Mouse (Mus musculus) c-Kit-negative CD71-positive TER-119-positive erythroid progenitor cells, embryonic 14.5 days (primary cell): ENCODE measurements around the gene Macf1.
A peak's percentile ranks its signal among the peaks of the same experiment; 100 is the strongest.
"Not testable (repeated sequence)": the region's sequence is repeated elsewhere in the genome, so short reads cannot be mapped to it uniquely, and the experiment has no call there.

Experiments
- DNase-seq: peaks from one replicate; pipeline ENCODE4 v3.0.0-alpha.2; 2013; ENCODE audit warnings: low read depth, low spot score

The Macf1 gene

DNA sequence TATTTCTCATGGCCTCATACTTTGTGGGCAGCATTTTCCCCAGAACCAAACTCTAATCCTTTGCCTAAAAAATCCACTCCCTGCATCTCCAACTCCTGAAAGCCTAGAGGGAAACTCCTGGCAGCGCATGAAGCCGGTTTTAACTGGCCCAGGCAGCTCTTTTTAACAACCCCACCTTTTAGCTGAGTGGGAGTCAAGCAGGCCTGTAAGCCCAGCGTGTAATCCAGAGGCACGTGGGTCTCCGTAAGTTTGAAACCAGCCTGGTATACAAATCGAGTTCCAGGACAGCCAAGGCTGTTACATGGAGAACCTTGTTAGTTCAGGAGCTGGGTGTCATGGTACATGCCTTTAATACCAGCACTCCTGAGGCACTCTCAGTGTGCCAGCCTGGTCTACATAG lies 14.5 kb downstream of the Macf1 start:
- DNase-seq: no peak

DNA sequence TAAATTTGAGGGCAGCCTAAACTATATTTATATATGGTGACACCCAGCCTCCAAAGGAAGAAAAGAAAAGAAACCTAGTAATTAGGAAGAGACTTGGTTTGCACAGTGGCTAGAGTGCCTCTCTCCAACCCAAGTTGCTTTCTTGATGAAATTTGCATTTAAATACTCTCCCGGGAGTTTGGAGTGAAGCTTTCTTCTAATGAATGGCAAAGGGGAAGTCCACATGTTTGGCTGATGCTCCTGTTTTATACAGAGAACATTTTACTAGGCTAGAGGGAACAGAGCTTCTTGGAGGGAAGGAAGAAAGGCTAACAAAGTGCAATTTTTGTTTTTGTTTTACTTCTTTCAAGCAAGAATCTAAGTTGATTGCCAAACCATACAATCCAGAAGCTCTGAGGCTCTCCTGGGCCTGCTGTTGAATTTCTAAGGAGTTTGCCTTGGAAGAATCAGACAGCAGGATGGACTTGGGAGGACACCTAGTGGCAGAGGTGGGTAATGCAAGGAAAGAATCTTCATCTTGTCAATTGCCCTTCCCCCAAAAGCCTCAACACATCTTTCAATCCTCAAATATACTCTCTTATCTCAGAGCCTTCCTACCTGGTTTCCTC lies 16.8 kb downstream of the Macf1 start:
- DNase-seq: peak; percentile 82

- DNase-seq: peak; percentile 40
Observed at GRCm38 (mm10) chr4:123666517-123666916, 17.6 kb downstream of the Macf1 start.

DNA sequence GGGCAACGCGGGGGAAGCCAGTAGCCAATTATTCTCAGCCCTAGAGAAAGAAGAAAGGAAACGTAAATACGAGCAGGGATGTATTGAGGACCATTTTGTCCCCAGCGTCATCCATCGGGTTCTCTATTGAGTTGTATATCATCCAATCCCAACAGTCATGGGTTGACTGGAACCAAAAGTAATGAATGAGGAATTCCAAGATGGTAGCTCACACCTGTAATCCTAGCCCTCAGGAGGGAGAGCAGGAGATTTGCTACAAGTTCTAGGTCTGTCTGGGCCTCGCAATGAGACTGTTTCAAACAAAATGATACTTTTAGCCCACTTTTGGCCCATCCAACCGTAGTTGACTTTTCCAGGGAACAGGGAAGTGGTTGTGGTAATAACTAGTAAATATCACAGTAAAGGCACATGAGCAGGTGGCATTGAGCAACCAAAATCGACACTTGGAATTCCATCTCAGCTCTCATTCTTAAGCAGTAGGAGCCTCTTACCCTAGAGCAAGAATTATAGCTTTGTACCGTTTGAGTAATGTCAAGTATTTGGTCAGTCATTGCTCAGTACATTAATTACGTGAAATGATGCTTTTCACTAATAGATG lies 18.4 kb downstream of the Macf1 start:
- DNase-seq: no peak

DNA sequence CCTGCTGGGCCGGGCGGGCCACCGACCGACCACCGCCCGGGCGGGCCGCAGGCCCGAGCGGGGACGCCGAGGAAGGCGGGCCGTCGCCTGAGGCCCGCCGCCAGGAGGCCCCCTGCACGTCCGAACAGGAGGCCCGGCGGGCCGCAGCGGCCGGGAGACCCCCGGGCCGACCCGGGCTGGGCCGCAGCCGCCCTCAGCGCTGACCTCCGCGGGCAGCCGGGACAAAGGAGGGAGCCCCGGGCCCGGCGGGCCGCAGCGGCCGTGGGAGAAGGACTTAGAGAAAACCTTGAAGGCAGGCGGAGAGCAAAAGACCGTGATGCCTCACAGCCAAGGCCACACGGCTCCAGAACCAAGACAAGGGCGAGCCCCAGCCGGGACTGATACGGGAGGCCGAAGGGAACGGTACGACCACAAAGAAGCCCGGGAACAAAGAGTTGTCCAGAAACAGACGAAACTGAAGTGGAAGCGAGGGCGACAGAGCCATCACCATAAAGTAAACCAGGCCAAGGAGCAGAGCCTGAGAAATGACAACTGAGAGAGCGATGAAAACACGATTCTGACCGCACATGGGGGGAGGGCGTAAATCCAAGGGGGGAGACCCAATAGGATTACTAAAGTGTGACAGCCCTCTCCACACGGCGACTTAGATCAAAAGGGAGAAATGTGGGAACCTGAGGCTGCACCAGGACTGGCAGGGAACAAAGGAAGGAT lies 19.1 kb downstream of the Macf1 start:
- DNase-seq: peak; percentile 47

DNA sequence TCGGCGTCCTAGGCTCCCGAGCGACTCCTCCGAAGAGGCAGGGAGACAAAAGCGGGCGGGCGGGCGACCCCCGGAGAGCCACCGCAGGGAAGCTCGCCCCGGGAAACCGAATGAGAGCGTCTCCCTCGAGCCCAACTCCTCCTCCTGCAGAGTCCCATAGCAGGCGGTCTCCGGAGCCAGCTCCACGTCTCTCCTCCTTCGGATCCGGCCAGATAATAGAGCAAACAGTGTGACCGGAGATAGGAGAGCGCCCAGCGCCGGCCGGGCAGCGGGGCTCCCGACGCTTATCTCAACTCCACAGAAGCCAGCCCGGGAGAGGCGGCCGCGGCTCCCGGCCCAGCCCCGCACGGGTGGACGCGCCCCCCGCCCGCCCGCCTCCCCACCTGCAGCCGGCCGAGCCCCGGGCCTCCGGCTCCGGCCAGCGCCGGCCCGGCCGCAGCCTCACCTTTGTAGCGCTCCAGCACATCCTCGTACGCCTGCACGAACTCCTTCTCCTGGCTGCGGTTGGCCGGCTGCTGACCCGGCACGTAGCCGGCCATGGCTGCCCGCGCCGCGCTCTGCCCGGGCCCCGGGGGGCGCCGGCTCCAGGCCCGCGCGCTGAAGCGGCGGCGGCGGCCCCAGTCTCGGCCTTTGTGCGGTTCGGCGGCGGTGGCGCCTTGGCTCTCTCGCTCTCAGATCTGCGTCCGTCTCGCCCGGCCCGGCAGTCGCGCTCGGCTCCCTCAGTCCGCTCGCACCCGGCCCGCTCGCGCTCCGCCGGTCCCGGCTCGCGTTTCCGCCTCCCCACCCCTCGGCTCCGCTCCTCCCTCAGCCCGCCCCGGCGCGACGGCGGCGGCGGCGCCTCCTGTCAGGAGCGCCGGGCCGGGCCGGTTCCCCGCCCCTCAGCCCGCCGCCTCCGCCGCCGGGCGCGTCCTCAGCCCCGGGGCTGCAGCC lies 19.9 kb downstream of the Macf1 start:
- DNase-seq: peak; percentile 67

- DNase-seq: no peak
Observed at GRCm38 (mm10) chr4:123663688-123663965, 20.5 kb downstream of the Macf1 start.

DNA sequence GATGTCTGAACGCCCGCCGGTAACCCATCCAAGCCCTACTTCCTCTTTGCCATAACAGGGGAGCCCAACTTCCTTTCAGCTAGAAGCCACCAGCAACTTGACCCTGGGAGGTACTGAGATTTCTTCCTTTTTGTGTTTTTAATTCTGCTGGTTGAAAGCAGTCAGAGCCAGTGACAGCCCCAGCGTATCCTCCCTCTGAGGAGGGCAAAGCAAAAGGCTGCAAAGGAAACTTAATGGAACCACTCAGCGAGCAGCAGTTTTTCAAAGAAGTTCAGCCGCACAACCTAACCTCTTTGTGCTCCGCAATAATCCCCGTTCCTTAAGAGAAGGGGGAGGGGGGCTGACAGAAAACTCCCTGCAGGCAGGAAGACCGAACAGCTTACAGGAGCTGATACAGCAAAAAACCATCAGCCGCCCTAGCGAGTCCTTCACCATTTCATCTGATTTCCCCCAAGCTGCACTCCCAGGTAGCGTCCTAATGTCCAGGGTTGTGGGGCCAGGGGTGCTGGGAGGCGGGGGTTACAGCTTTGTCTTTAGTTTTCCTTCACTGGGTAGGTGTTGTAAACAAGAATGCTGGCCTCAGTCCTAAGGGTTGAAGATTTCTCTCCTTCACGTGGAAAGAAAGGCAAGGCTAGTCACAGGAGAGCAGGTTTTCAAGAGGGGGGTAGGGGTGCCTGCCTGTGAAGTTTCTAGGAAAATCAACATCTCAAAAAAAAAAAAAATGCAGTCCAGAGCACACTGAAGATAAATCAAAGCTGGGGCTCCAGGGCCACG lies 21.1 kb downstream of the Macf1 start:
- DNase-seq: no peak

DNA sequence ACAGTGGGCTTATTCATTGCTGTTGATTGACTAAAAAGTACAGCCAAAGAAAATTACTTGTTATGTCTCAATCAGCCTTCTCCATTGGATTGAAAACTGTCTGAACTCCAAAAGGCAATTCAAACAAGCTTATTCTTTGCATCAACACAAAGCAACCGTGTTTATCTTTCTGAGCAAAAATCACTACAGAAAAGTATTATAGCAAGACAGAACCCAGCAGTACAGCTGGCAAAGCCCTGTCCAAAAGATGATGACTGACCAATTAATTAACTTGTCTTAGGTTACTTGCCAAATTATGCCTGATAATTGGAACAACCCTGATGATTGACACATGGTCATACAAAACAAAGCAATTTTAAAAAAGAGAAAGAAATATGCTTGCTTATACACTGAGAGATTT lies 26.0 kb downstream of the Macf1 start:
- DNase-seq: no peak

- no peak for DNase-seq
Observed at GRCm38 (mm10) chr4:123655245-123655644, 28.9 kb downstream of the Macf1 start.

DNA sequence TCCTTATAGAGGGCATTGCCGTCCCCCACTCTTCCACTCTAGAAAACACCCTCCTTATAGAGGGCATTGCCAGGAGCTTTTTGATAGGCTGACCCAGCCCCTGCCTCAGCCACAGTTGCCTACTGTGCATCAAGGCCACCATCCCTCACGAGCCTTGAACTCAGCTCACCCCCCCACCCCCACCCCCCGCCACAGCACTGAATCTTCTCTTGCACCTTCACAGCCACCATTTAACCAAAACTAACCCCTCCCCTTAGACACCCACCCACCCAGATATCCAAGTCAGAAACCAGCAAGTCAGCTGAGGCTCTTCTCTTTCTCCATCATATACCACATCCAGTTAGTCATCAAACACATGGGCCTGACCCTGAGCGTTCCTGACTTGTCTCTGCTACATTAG lies 29.6 kb downstream of the Macf1 start:
- no peak for DNase-seq

GRCm38 (mm10) chr4:123653446-123653845 lies 30.7 kb downstream of the Macf1 start:
- DNase-seq: not testable (repeated sequence)

DNA sequence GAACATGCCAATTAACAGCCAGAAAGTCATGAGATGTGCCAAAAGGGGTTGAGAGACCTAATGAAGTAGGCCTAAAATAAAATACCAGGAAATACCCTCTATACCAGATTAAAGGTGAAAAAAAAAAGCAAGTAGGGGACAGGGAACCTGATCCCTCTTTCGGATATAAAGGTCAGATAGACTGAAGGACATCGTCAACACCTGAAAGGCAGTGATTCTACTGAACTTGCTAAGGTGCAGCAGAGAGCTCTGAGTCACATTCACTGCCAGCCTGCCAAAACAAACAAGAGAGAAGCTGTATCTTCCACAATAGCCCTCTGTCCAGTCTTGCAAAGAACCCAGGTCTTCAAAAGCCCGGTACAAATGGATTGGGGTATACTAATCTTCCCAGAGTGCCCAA lies 32.0 kb downstream of the Macf1 start:
- no peak for DNase-seq

DNA sequence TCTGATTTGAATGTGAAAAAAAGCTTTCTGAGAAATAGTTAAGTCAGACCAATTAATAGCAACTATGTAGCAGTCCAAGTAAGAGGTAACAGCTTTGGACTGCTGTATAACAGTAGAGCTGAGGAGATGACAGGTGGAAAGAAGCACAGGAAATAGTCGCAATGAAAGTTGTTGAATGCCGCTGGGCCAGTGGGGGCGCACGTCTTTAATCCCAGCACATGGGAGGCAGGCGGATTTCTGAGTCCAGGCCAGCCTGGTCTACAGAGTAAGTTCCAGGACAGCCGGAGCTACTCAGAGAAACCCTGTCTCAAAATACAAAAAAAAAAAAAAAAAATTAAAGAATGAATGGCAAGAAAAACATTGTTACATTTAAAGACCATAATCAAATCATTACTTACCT lies 35.0 kb downstream of the Macf1 start:
- DNase-seq: no peak

- DNase-seq: no peak
Observed at GRCm38 (mm10) chr4:123647668-123648067, 36.5 kb downstream of the Macf1 start.

- DNase-seq: no peak
Observed at GRCm38 (mm10) chr4:123647109-123647508, 37.1 kb downstream of the Macf1 start.

DNA sequence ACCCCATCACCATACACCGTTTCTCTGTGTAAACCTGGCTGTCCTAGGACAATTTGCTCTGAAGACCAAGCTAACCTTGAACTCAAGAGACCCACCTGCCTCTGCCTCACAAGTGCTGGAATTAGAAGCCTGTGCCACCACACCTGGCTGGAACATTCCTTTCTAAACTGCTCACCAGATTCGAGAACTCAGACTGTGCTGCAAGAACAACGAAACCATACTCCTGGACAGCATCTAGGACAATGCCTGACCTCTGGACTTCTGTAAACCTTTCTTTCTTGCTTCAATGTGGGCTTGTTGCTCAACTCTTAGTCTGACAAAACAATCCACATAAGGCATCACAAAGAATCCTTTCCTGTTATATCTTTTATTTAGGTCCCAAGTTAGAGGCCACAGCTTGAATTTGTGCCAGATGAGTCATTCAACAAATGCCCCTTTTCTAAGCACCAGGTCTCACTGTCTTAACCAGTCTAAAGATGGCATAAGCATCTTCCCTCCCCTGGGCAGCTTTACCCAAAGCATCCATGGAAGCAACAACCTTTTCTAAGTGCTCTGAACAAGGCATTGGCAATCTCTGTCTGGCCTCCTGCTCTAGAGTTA lies 38.8 kb downstream of the Macf1 start:
- no peak for DNase-seq

DNA sequence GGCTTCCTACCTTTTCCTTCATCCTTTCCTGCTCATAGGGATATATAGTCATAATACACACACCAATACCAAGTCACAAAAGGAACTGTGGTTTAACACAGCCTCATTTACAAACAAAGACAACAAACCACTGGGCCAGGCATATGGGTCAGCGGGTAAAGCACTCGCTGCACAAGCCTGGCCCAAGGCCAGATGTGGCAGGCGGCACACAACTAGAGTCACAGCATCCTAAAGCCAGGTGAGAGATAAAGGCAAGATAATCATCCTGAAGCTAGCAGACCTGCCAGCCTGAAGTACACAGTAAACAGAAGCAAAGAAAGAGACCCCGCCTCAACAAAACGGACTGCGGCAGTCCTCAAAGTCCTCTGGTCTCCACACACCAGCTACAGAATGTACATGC lies 40.6 kb downstream of the Macf1 start:
- DNase-seq: no peak

GRCm38 (mm10) chr4:123642877-123643276 lies 41.3 kb downstream of the Macf1 start:
- DNase-seq: no peak

DNA sequence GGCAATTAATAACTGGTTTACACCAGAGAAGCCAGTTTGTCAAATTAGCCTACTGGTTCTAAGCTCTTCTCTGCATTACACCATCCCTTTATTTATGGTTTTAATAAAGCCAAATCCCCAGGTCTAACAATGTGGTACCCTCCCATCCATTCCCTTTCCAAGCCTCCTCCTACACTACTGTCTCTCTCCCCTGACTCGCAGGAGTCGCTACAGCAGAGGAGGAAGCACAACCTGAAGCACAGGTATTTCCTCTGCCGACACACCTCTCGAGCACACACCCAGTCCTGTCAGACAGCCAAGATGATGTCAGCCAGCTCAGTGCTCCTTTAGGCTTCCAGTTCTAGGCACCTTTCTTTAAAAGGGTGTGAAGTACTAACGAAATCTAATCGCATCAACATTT lies 47.0 kb downstream of the Macf1 start:
- DNase-seq: no peak

DNA sequence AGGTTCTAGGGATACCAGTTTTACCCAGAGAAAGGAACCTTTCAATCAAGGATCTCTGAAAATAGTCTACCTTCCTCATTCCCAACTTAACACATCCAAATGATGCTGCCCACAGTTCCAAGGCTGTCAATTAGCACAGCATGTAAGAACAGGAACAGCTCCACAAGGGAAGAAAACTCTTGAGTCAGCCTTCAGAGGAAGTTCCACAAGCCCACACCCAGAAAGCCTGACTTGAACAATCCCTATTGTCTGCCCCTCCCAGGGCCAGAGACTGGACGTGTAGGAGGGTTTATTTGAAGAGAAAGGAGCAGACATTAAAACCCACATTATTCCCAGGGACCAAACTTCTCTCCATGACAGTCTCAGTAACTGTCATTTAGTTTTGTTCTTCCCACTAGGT lies 48.7 kb downstream of the Macf1 start:
- no peak for DNase-seq
